Mouse (Mus musculus) embryonic facial prominence, embryonic 13.5 days (tissue): ENCODE results near the gene Dnaja1. TPM values are rescaled to one million over a fixed set of nuclear protein-coding genes. Genes with fewer than 3 reads are reported as not detected.
A peak's percentile ranks its signal among the peaks of the same experiment; 100 is the strongest.

Experiments used
- ATAC-seq: fragments of 200-750 bp; cut with Nextera tagmentation; 2 replicates; pipeline ENCODE4 v1.8.0; 2017; ENCODE audit warnings: low read depth; ENCODE audit not compliant: insufficient number of reproducible peaks, insufficient read depth, low FRiP score, low TSS enrichment
- H3K27ac ChIP-seq: fragments of 300-500 bp; sonication (generic); 2 replicates; pipeline ENCODE4 v1.5.1; 2015; ENCODE audit warnings: moderate library complexity, mild to moderate bottlenecking, inconsistent platforms
- H3K27me3 ChIP-seq: fragments of 300-500 bp; sonication (generic); 2 replicates; pipeline ENCODE4 v1.6.1; 2015; ENCODE audit warnings: mild to moderate bottlenecking, inconsistent platforms
- H3K36me3 ChIP-seq: fragments of 300-500 bp; sonication (generic); 2 replicates; pipeline ENCODE4 v1.6.1; 2015; ENCODE audit warnings: mild to moderate bottlenecking, inconsistent platforms
- H3K4me1 ChIP-seq: fragments of 300-500 bp; sonication (generic); 2 replicates; pipeline ENCODE4 v1.6.1; 2015; ENCODE audit warnings: inconsistent platforms
- H3K4me2 ChIP-seq: fragments of 300-500 bp; sonication (generic); 2 replicates; pipeline ENCODE4 v1.6.1; 2015; ENCODE audit warnings: moderate library complexity, mild to moderate bottlenecking, inconsistent platforms
- H3K4me3 ChIP-seq: fragments of 300-500 bp; sonication (generic); 2 replicates; pipeline ENCODE4 v1.5.1; 2015; ENCODE audit warnings: mild to moderate bottlenecking, inconsistent platforms
- H3K9ac ChIP-seq: fragments of 300-500 bp; sonication (generic); 2 replicates; pipeline ENCODE4 v1.6.1; 2015; ENCODE audit warnings: mild to moderate bottlenecking, inconsistent platforms
- H3K9me3 ChIP-seq: fragments of 300-500 bp; sonication (generic); 2 replicates; pipeline ENCODE4 v1.6.1; 2016; ENCODE audit warnings: inconsistent platforms
- WGBS: fragments of 180-500 bp; shearing (Covaris S2); methylation state at CpG from one replicate; pipeline ENCODE4 v1.1.7; 2015; ENCODE audit warnings: mixed read lengths; 5-methylcytosine and 5-hydroxymethylcytosine counted together
- microRNA counts: library from miRNA; unstranded; fragments of <30 nt; microRNA quantifications from one replicate; lab custom pipeline; 2016
- microRNA-seq: library from miRNA; unstranded; fragments of <30 nt; microRNA quantifications from one replicate; pipeline ENCODE4, GENCODE M21; 2016
- polyA plus RNA-seq: library from polyadenylated mRNA; unstranded; fragments of >200 nt; fragmentation: Nextera tagmentation; extraction: Ambion mirVana; gene quantifications from 2 replicates; pipeline ENCODE4 v1.2.1, GENCODE M21; 2015

The Dnaja1 gene
- polyA plus RNA-seq, 1 experiment from 2014 or later = 435 TPM

DNA sequence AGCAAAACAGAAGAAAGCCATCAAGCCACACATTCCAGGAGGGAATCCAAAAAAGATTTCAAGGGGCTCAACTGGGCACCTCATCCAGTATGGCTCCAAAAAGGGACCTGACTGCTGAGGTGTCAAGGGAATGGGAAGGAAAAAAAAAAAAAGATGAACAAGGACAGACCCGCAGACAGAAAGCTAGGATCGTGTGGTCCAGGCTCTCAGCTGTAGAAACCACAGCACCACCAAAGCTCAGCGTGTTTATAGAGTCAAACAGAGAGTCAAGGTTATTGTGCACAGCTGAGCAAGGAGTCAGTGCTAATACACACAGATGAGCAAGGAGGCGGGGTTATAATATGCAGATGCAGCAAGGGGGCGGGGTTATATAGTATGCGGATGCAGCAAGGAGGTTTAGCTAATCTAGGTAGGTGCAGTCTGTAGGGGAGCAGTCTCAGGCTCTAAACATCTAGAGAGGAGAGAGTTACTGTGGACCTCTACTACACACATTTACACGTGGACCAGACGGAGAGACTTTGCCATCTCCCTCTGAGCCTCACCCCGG, 63.7 kb downstream of the Dnaja1 start:
- Histone ChIP-seq H3K4me3 (no peak overlapping the region), H3K4me1 (peaks cover 10% of the 10 kb centered on the region), H3K36me3 (no peaks in the 10 kb centered on the region), H3K27ac (no peak overlapping the region), H3K27me3 (no peaks in the 10 kb centered on the region), H3K4me2 (no peak overlapping the region), H3K9me3 (no peaks in the 10 kb centered on the region), H3K9ac (no peak overlapping the region)
- 83% methylated on average over 9 of the region's 9 CpGs for WGBS
- ATAC-seq = no peak

DNA sequence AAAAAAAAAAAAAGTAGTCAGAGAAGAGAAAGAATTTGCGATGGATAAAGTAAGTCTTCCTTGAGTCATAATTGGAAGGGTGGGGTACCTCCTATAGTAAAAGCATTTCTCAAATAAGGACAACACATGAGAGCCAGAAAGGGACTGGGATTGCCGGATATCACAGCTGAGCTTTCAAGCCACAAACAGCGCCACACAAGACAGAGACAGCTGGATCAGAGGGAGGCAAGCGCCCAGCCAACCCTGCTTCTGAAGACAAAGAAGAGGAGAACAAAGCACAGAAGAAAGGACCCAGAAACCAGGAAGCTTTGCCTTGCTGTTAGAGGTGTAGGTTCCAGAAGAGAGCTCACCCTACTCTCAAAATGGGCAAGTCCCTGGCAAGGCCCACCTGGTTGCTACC, 64.6 kb downstream of the Dnaja1 start:
- Histone ChIP-seq H3K27me3 (no peaks in the 10 kb centered on the region), H3K4me2 (no peak overlapping the region), H3K9me3 (no peaks in the 10 kb centered on the region), H3K36me3 (no peaks in the 10 kb centered on the region), H3K9ac (no peak overlapping the region), H3K27ac (no peak overlapping the region), H3K4me3 (no peak overlapping the region), H3K4me1 (peaks cover 3% of the 10 kb centered on the region; the same call in 1 of the 2 replicates)
- WGBS = 84% methylated on average over 4 of the region's 4 CpGs
- no peak for ATAC-seq

MicroRNAs within 50 kb of the gene (microRNA counts, 519-probe panel; counts per million panel counts)
- microRNA mmu-miR-207 (lab: Ali Mortazavi, UCI) = 1,079 counts per million, percentile 45 among the panel's probes with 10 or more counts

Small RNAs within 50 kb of the gene (microRNA-seq; reads per million reads assigned to microRNA genes)
- not detected for gene Mir207

Other genes starting within 250 kb of the Dnaja1 start
- 0.44 and 0.59 TPM in 2 replicates for gene Tmem215, start 250.0 kb upstream of the Dnaja1 start, polyA plus RNA-seq
- gene Aptx, start 19.0 kb upstream of the Dnaja1 start, polyA plus RNA-seq = 40.4 TPM in 2 replicates
- gene Smu1, start 35.8 kb downstream of the Dnaja1 start, polyA plus RNA-seq = 147 TPM in 2 replicates
- gene B4galt1, start 131.9 kb downstream of the Dnaja1 start, polyA plus RNA-seq = 39.7 and 39.9 TPM in 2 replicates
- not detected in 2 replicates for gene Spink4, start 197.9 kb downstream of the Dnaja1 start, polyA plus RNA-seq
- 233 and 253 TPM in 2 replicates for gene Bag1, start 226.1 kb downstream of the Dnaja1 start, polyA plus RNA-seq
- 114 and 129 TPM in 2 replicates for gene Chmp5, start 226.3 kb downstream of the Dnaja1 start, polyA plus RNA-seq
- gene Nfx1, start 248.8 kb downstream of the Dnaja1 start, polyA plus RNA-seq = 101 and 107 TPM in 2 replicates